Mouse (Mus musculus) erythroblast, adult 5-6 weeks (primary cell): ENCODE results near the gene Ankrd27. TPM values are rescaled to one million over a fixed set of nuclear protein-coding genes. Genes with fewer than 3 reads are reported as not detected.
A peak's percentile ranks its signal among the peaks of the same experiment; 100 is the strongest.

Experiments used
- ATAC-seq: replicated peaks from 2 replicates; pipeline ENCODE4 v1.8.0; 2016; ENCODE audit warnings: moderate number of reproducible peaks, mild to moderate bottlenecking, moderate TSS enrichment, inconsistent platforms; ENCODE audit not compliant: poor library complexity, low FRiP score, severe bottlenecking
- total RNA-seq, 2 experiments: library from RNA; stranded (forward) in 1 of 2; stranded (reverse) in 1 of 2; fragments of 150-400 nt in 1 of 2; fragments of 200-764, 138-1000 nt in 1 of 2; gene quantifications; 2 replicates each; pipeline versions ENCODE4 v1.2.3 to v1.2.4; 2015 to 2017; ENCODE audit warnings: low replicate concordance in 2 of 2

Ankrd27 gene
- total RNA-seq, 2 experiments from 2014 or later, result 20.6 to 35.4 TPM

DNA sequence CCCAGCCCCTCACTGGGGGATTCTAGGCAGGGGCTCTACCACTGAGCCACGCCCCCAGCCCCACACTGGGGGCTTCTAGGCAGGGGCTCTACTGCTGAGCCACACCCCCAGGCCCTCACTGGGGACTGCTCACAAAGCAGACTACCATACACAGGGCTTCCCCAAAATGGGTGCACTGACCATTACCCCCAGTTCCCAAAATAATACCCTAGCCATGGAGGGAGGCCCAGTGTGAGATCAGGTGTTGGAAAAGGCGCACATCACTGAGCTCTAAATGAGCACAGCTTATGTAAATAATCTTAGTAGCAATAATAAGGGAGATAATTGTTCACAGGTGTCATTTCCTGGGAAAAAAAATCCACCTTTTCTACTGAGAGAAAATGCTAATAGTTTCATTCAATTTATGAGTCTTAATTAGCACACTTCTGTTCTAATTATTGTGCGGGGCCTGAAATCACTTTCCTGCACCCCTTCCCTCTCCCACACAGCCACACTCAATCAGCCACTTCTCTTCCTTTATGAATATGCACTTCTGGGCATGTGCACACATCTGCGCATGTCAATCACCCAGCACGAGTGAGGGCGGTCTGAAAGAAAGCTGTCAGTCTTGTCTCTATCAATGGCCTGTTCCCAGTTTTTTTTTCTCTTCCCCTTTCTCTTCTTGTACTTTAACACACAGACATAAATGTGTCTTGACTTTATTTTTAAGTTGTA is 97.5 kb downstream of the Ankrd27 start:
- ATAC-seq, result no peak

DNA sequence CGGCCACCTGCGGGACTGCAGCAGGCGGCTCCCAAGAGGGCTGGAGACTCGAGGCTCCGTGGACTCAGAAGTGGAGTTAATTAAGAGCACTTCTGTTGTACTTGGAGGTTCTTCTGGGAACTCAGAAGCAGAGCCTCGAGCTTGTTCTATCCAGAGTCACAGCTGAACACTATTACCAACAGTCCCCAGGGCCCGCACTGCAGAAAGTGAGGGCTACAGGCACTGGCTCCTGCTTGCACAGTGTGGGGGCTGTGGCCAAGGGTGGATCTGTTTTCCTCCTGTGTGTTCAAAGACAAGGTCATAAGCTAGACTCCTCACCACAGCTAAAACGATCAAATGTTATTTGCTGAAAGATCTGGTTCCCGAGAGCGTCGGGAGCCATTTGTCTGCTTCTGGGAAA is 100.2 kb downstream of the Ankrd27 start:
- ATAC-seq, result no peak

DNA sequence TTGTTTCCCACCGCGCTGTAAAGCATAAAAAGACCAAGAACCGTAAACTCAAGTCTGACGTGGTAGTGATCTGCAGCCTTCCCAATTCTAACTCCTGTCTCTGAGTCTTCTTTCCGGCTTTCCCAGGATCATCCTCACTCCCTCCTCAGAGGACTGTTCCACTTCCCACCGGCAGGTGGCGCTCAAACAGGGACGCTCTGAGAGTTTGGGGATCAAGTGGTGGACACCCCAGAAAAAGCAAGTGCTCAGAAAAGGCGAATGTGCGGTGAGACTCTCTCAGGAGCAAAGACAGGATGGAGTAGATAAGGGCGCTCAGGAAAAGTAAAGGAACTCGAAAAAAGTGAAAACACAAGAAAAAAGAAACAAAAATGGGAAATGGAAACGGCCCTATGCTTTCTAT is 100.7 kb downstream of the Ankrd27 start:
- ATAC-seq, result peak; percentile 69

DNA sequence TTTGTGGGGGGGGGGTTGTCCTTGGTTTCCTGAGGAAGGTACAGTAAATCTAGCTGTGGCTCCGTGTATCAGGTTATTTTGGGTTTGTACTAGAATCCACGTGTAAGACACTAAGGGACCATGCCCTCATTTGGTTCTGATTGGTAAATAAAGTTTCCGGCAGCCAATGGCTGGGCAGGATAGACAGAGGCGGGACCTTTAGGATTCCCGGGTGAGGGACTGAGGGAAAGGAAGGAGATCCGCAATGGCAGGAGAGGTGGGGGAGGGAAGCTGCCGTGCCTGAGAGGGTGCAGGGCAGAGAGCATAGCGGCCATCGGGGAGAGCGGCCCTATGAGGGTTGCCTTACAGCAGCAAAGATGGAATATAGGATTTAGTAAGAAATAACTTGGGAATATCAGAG is 101.2 kb downstream of the Ankrd27 start:
- ATAC-seq, result no peak

DNA sequence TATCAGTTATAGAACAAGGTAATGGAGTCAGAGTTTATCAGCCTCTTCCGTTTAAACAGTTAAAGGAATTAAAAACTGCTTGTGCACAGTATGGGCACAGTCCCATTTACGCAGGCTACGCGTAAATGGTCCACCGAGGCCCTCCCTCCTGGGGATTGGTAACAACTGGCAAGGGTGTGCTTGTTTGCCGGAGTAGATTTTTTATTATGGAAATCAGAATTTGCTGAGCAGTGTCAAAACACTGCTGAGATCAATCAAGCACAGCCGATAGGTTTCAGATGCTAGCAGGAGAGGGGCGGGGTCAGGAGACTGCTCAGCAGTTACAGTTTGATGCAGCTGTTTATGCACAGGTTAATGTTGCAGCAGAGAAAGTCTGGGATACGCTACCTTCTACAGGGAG is 102.2 kb downstream of the Ankrd27 start:
- ATAC-seq, result no peak

Other genes starting within 250 kb of the Ankrd27 start
- 3.8 and 8.4 TPM in 2 replicates for gene Faap24, start 189.4 kb upstream of the Ankrd27 start, total RNA-seq (2015; ENCODE audit: low replicate concordance)
- 7.8 and 11.0 TPM in 2 replicates for gene Faap24, start 189.4 kb upstream of the Ankrd27 start, total RNA-seq (2017; ENCODE audit: low replicate concordance)
- 11.1 and 18.1 TPM in 2 replicates for gene Cep89, start 189.2 kb upstream of the Ankrd27 start, total RNA-seq (2015; ENCODE audit: low replicate concordance)
- gene Cep89, start 189.2 kb upstream of the Ankrd27 start, total RNA-seq (2017; ENCODE audit: low replicate concordance), result 11.7 and 13.0 TPM in 2 replicates
- gene Slc7a9, start 137.4 kb upstream of the Ankrd27 start, total RNA-seq (2015; ENCODE audit: low replicate concordance), result not detected in 2 replicates
- gene Slc7a9, start 137.4 kb upstream of the Ankrd27 start, total RNA-seq (2017; ENCODE audit: low replicate concordance), result not detected in 2 replicates
- not detected in 2 replicates for gene Tdrd12, start 48.5 kb upstream of the Ankrd27 start, total RNA-seq (2015; ENCODE audit: low replicate concordance)
- gene Tdrd12, start 48.5 kb upstream of the Ankrd27 start, total RNA-seq (2017; ENCODE audit: low replicate concordance), result 0.94 TPM in 1 of 2 replicates, not detected in the other
- 55.3 and 55.8 TPM in 2 replicates for gene Nudt19, start 29.9 kb upstream of the Ankrd27 start, total RNA-seq (2015; ENCODE audit: low replicate concordance)
- 10.0 and 24.4 TPM in 2 replicates for gene Nudt19, start 29.9 kb upstream of the Ankrd27 start, total RNA-seq (2017; ENCODE audit: low replicate concordance)
- 0.42 and 1.7 TPM in 2 replicates for gene Rgs9bp, start 662 bp upstream of the Ankrd27 start, total RNA-seq (2015; ENCODE audit: low replicate concordance)
- gene Rgs9bp, start 662 bp upstream of the Ankrd27 start, total RNA-seq (2017; ENCODE audit: low replicate concordance), result 0.14 and 0.68 TPM in 2 replicates
- 5.2 and 45.3 TPM in 2 replicates for gene Pdcd5, start 61.3 kb downstream of the Ankrd27 start, total RNA-seq (2015; ENCODE audit: low replicate concordance)
- gene Pdcd5, start 61.3 kb downstream of the Ankrd27 start, total RNA-seq (2017; ENCODE audit: low replicate concordance), result 16.6 and 17.1 TPM in 2 replicates
- 2.7 and 23.4 TPM in 2 replicates for gene Dpy19l3, start 168.2 kb downstream of the Ankrd27 start, total RNA-seq (2015; ENCODE audit: low replicate concordance)
- 0.84 and 2.5 TPM in 2 replicates for gene Dpy19l3, start 168.2 kb downstream of the Ankrd27 start, total RNA-seq (2017; ENCODE audit: low replicate concordance)
- gene Zfp507, start 216.8 kb downstream of the Ankrd27 start, total RNA-seq (2015; ENCODE audit: low replicate concordance), result 1.2 and 1.9 TPM in 2 replicates
- gene Zfp507, start 216.8 kb downstream of the Ankrd27 start, total RNA-seq (2017; ENCODE audit: low replicate concordance), result 2.6 and 3.8 TPM in 2 replicates